Mouse (Mus musculus): ENCODE results near the gene Fgfr2. TPM values are rescaled to one million over a fixed set of nuclear protein-coding genes. Genes with fewer than 3 reads are reported as not detected.

Fgfr2 gene
- polyA plus RNA-seq, 1 experiment from 2014 or later: 11.2 TPM

DNA sequence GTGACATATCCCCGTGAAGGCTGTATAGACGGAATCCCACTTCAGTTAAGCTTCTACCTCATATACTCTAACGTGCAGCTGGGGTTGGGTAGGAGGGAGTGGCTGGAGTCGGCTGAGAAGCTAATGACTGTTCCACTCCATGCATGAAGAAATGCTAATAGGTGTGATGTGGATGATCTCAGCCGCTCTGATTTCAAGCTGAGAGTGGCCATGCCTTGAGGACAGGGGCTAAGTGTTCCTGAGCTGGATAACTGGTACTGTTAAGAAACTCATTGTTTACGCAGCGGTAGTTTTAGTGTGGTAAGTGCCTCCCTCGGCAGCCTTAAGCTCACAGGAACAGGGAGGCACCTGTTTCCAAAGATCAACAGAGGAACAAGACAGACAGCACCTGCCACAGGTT is 1819.8 kb downstream of the Fgfr2 start:
- TF ChIP-seq EP300 (IDR thresholded peaks at IDR 0.05; ENCODE audit: low read depth): no peak
- no peak for TF ChIP-seq CTCF (IDR thresholded peaks at IDR 0.05; ENCODE audit: low read depth)
- Histone ChIP-seq H3K27ac (ENCODE audit: low read depth) (no peak overlapping the region), H3K4me2 (ENCODE audit: low read depth, low read length) (no peak overlapping the region), H3K9ac (replicated peaks) (no peak overlapping the region), H3K9me3 (ENCODE audit: low read length) (no peaks in the 10 kb centered on the region), H3K27me3 (ENCODE audit: insufficient read depth, low read length) (no peaks in the 10 kb centered on the region), H3K4me3 (ENCODE audit: low read depth, low read length) (no peak overlapping the region), H3K36me3 (replicated peaks; ENCODE audit: insufficient read depth, low read length) (no peaks in the 10 kb centered on the region), H3K4me1 (ENCODE audit: insufficient read depth) (no peaks in the 10 kb centered on the region)
- WGBS (ENCODE audit: insufficient replicate concordance): 71% methylated on average over 8 of the region's 8 CpGs
- DNase-seq (no peak), ATAC-seq (no peak)

DNA sequence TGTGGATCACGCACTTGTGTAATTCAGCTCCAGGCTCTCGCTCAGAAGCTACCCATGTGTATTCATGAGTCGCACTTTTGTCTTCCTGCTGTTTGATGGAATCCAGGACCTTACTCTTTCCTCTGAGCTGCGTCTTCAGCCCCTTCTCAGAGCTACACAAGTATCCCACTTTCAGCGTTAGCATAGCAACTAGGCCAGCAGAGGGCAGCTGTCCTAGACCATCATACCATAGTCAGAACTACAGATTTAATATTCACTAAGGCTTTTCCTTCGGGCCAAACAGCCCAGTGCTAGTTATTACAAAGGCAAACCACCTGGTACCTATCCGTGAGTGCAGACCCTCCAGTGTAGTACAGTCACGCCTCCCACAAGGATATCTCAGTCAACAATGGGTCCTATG is 1826.0 kb downstream of the Fgfr2 start:
- Histone ChIP-seq H3K27me3 (ENCODE audit: insufficient read depth, low read length) (no peaks in the 10 kb centered on the region), H3K9me3 (ENCODE audit: low read length) (no peaks in the 10 kb centered on the region), H3K4me2 (ENCODE audit: low read depth, low read length) (no peak overlapping the region), H3K9ac (replicated peaks) (no peak overlapping the region), H3K4me3 (ENCODE audit: low read depth, low read length) (no peak overlapping the region), H3K27ac (ENCODE audit: low read depth) (no peak overlapping the region), H3K4me1 (ENCODE audit: insufficient read depth) (no peaks in the 10 kb centered on the region), H3K36me3 (replicated peaks; ENCODE audit: insufficient read depth, low read length) (no peaks in the 10 kb centered on the region)
- DNase-seq: no peak
- WGBS (ENCODE audit: insufficient replicate concordance): 72% methylated on average over 8 of the region's 8 CpGs
- TF ChIP-seq CTCF (IDR thresholded peaks at IDR 0.05; ENCODE audit: low read depth): peak; percentile 7; the same call in 1 of the 2 replicates
- no peak for TF ChIP-seq EP300 (IDR thresholded peaks at IDR 0.05; ENCODE audit: low read depth)
- ATAC-seq: no peak

GRCm38 (mm10) chr7:131265851-131266250 is 1857.3 kb downstream of the Fgfr2 start:
- Histone ChIP-seq H3K27me3 (ENCODE audit: insufficient read depth, low read length) (no peaks in the 10 kb centered on the region), H3K9me3 (ENCODE audit: low read length) (no peaks in the 10 kb centered on the region), H3K4me3 (ENCODE audit: low read depth, low read length) (no peak overlapping the region), H3K9ac (replicated peaks) (no peak overlapping the region), H3K27ac (ENCODE audit: low read depth) (no peak overlapping the region), H3K4me1 (ENCODE audit: insufficient read depth) (no peaks in the 10 kb centered on the region), H3K36me3 (replicated peaks; ENCODE audit: insufficient read depth, low read length) (no peaks in the 10 kb centered on the region), H3K4me2 (ENCODE audit: low read depth, low read length) (no peak overlapping the region)
- no peak for TF ChIP-seq CTCF (IDR thresholded peaks at IDR 0.05; ENCODE audit: low read depth)
- no peak for TF ChIP-seq EP300 (IDR thresholded peaks at IDR 0.05; ENCODE audit: low read depth)
- WGBS (ENCODE audit: insufficient replicate concordance): 68% methylated on average over 4 of the region's 4 CpGs
- ATAC-seq: no peak
- no peak for DNase-seq

- Histone ChIP-seq H3K4me1 (ENCODE audit: insufficient read depth) (no peaks in the 10 kb centered on the region), H3K4me3 (ENCODE audit: low read depth, low read length) (no peak overlapping the region), H3K9ac (replicated peaks) (no peak overlapping the region), H3K27ac (ENCODE audit: low read depth) (no peak overlapping the region), H3K27me3 (ENCODE audit: insufficient read depth, low read length) (no peaks in the 10 kb centered on the region), H3K9me3 (ENCODE audit: low read length) (no peaks in the 10 kb centered on the region), H3K36me3 (replicated peaks; ENCODE audit: insufficient read depth, low read length) (no peaks in the 10 kb centered on the region), H3K4me2 (ENCODE audit: low read depth, low read length) (no peak overlapping the region)
- WGBS (ENCODE audit: insufficient replicate concordance): 75% methylated on average over 4 of the region's 4 CpGs
- ATAC-seq (no peak), DNase-seq (no peak)
- no peak for TF ChIP-seq CTCF (IDR thresholded peaks at IDR 0.05; ENCODE audit: low read depth)
- no peak for TF ChIP-seq EP300 (IDR thresholded peaks at IDR 0.05; ENCODE audit: low read depth)
These were observed 1858.9 kb downstream of the Fgfr2 start for GRCm38 (mm10) chr7:131264251-131264650.

DNA sequence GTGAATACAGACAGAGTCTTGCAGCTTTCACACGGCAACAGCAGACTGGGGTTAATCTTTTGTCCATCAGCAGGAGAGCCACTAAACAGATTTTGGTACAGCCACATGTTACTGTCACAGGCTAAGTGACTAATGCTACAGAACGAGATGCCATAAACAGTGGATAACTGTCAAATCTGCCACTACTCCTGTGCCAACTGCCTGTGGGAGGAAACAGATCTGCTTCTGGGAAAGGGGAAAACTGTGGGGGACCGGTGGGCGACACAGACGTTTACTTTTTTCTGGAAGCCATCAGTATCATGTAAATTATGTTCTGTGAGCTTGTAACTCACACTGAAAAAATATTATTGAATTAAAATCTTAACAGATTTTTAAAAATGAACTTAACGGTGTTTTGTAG is 1862.2 kb downstream of the Fgfr2 start:
- no peaks in the 10 kb centered on the region for H3K27me3 ChIP-seq (ENCODE audit: insufficient read depth, low read length)
- ATAC-seq (no peak), DNase-seq (no peak)
- no peaks in the 10 kb centered on the region for H3K9me3 ChIP-seq (ENCODE audit: low read length)
- no peaks in the 10 kb centered on the region for H3K36me3 ChIP-seq (replicated peaks; ENCODE audit: insufficient read depth, low read length)
- no peak overlapping the region for H3K9ac ChIP-seq (replicated peaks)
- WGBS (ENCODE audit: insufficient replicate concordance): 68% methylated on average over 6 of the region's 6 CpGs
- no peak overlapping the region for H3K4me2 ChIP-seq (ENCODE audit: low read depth, low read length)
- no peak for TF ChIP-seq CTCF (IDR thresholded peaks at IDR 0.05; ENCODE audit: low read depth)
- TF ChIP-seq EP300 (IDR thresholded peaks at IDR 0.05; ENCODE audit: low read depth): no peak
- H3K4me1 ChIP-seq (ENCODE audit: insufficient read depth): no peaks in the 10 kb centered on the region; the same call in 1 of the 2 replicates
- H3K27ac ChIP-seq (ENCODE audit: low read depth): no peak overlapping the region
- H3K4me3 ChIP-seq (ENCODE audit: low read depth, low read length): no peak overlapping the region

DNA sequence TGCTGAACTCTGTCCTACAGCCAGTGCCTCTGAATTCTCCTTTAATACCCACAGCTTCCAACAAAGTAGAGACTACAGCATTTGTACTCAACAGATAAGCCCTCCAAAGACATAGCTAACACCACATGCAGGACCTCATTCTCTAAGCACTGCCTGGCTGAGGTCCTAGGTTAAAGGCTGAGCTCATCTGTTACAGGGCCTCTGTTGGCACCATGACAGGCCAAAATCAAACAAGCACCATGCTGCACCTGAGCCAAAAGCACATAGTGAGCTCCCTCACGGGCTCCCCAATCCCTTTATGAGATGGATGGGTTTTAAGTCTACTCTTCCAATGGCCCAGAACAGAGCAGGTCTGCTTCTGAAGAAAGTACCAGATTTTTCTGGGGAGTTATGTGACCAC is 1865.8 kb downstream of the Fgfr2 start:
- Histone ChIP-seq H3K4me2 (ENCODE audit: low read depth, low read length) (no peak overlapping the region), H3K36me3 (replicated peaks; ENCODE audit: insufficient read depth, low read length) (no peaks in the 10 kb centered on the region), H3K4me1 (ENCODE audit: insufficient read depth) (no peaks in the 10 kb centered on the region; the same call in 1 of the 2 replicates), H3K9ac (replicated peaks) (no peak overlapping the region), H3K27me3 (ENCODE audit: insufficient read depth, low read length) (no peaks in the 10 kb centered on the region), H3K9me3 (ENCODE audit: low read length) (no peaks in the 10 kb centered on the region), H3K27ac (ENCODE audit: low read depth) (peak overlapping the region; percentile 44), H3K4me3 (ENCODE audit: low read depth, low read length) (no peak overlapping the region)
- TF ChIP-seq EP300 (IDR thresholded peaks at IDR 0.05; ENCODE audit: low read depth) (no peak), CTCF (IDR thresholded peaks at IDR 0.05; ENCODE audit: low read depth) (no peak)
- 33% methylated on average over 1 of the region's 1 CpGs for WGBS (ENCODE audit: insufficient replicate concordance)
- ATAC-seq (peak; percentile 91), DNase-seq (peak; percentile 50)

DNA sequence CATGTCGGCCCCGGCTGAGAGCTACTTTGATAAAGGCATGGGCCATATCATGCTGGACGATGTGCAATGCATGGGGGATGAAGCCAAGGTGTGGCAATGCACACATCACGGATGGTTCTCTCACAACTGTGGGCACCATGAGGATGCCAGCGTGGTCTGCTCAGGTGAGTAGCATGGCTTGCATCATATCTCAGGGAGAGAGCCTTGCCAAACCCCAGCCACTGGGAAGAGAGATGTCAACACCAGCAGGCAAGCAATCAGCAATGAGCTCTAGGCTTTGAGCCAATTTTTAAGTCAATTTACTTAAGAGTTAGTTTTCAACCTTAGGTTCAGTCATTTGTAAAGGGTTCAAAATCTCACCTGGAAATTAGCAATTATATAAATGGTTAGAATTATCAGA is 1866.3 kb downstream of the Fgfr2 start:
- Histone ChIP-seq H3K4me3 (ENCODE audit: low read depth, low read length) (no peak overlapping the region), H3K27me3 (ENCODE audit: insufficient read depth, low read length) (no peaks in the 10 kb centered on the region), H3K9ac (replicated peaks) (no peak overlapping the region), H3K36me3 (replicated peaks; ENCODE audit: insufficient read depth, low read length) (no peaks in the 10 kb centered on the region), H3K4me2 (ENCODE audit: low read depth, low read length) (no peak overlapping the region), H3K9me3 (ENCODE audit: low read length) (no peaks in the 10 kb centered on the region), H3K27ac (ENCODE audit: low read depth) (peak overlapping the region; percentile 44), H3K4me1 (ENCODE audit: insufficient read depth) (no peaks in the 10 kb centered on the region; the same call in 1 of the 2 replicates)
- DNase-seq: peak; percentile 36
- TF ChIP-seq EP300 (IDR thresholded peaks at IDR 0.05; ENCODE audit: low read depth): no peak
- no peak for TF ChIP-seq CTCF (IDR thresholded peaks at IDR 0.05; ENCODE audit: low read depth)
- 73% methylated on average over 5 of the region's 5 CpGs for WGBS (ENCODE audit: insufficient replicate concordance)
- ATAC-seq: peak; percentile 94

Data from liver, postnatal 0 days (tissue).